ENCODE assay signal across 21 mouse cellular contexts in genomic region chr6:141322961-141323360, GRCm38 (mm10).
DNase-seq lines count a peak whose midpoint lies in the region; TF ChIP-seq lines count a peak whose summit lies in the region.
"Had no signal": no experiment of that assay in that cellular context is flagged by ENCODE, and none has a peak within 500 bp of the region (broad histone marks: within the 10 kb centered on the region; RNA-seq: fewer than 3 reads in every experiment).

No protein-coding gene starts in this region.

- TF ChIP-seq POLR2A in kidney, adult 2 months (IDR thresholded peaks at IDR 0.05; ENCODE audit: low read depth, low read length), result no peak
- no peak for TF ChIP-seq POLR2A in olfactory bulb, adult 2 months (IDR thresholded peaks at IDR 0.05; ENCODE audit: insufficient read depth, low read depth, low read length)

- intact Hi-C loops in heart, postnatal 25 days (cut with DNase I), result no loop called here

- peak; percentile 83 for DNase-seq in heart, adult 11 months
- DNase-seq in heart, postnatal 25 days (ENCODE audit: low spot score), result no peak
- peak; percentile 23 for DNase-seq in kidney, adult 2 months
- no peak for DNase-seq in kidney, adult 18-20 months
- DNase-seq in cerebellum, adult 11 months, result no peak
- DNase-seq: adrenal gland, adult 8-10 months; adrenal gland, postnatal 14 days; cerebellum, adult 18-20 months; cerebellum, adult 8-10 months; cerebellum, adult 9-11 months; cerebellum, postnatal 14 days; cerebellum, postnatal 36 days; embryo, embryonic 11 days; forebrain, postnatal 0 days had no signal

- no peak for TF ChIP-seq CTCF in kidney, adult 2 months (conservative IDR thresholded peaks at IDR 0.05; ENCODE audit: insufficient read depth, insufficient read length, low read depth, low read length)
- TF ChIP-seq CTCF in olfactory bulb, adult 2 months (IDR thresholded peaks at IDR 0.05; ENCODE audit: insufficient read depth, low read depth, low read length), result no peak

- H3K36me3 ChIP-seq in kidney, adult 2 months (ENCODE audit: control insufficient read depth, insufficient read depth, low read length), result no peaks in the 10 kb centered on the region
- H3K36me3 ChIP-seq: embryonic facial prominence, embryonic 13.5 days; embryonic facial prominence, embryonic 15.5 days; forebrain, embryonic 10.5 days; forebrain, embryonic 12.5 days; forebrain, embryonic 15.5 days had no signal

- 61% methylated on average over 4 of the region's 4 CpGs for WGBS in kidney, adult 2 months
- 28% methylated on average over 4 of the region's 4 CpGs for whole genome bisulfite sequencing in olfactory bulb, adult 2 months

- H3K4me1 ChIP-seq in kidney, adult 2 months (ENCODE audit: control insufficient read depth, insufficient read depth, low read length), result no peaks in the 10 kb centered on the region
- H3K4me1 ChIP-seq in olfactory bulb, adult 2 months (ENCODE audit: control insufficient read depth, insufficient read depth, low read length), result no peaks in the 10 kb centered on the region
- H3K4me1 ChIP-seq: embryonic facial prominence, embryonic 13.5 days; embryonic facial prominence, embryonic 15.5 days; forebrain, embryonic 10.5 days; forebrain, embryonic 12.5 days; forebrain, embryonic 15.5 days had no signal

- H3K4me3 ChIP-seq in kidney, adult 2 months (ENCODE audit: insufficient read depth, low read depth, low read length), result no peak overlapping the region
- H3K4me3 ChIP-seq in olfactory bulb, adult 2 months (ENCODE audit: insufficient read depth, low read depth, low read length), result no peak overlapping the region
- H3K4me3 ChIP-seq: embryonic facial prominence, embryonic 13.5 days; embryonic facial prominence, embryonic 15.5 days; erythroblast, embryonic 14.5 days; forebrain, embryonic 10.5 days; forebrain, embryonic 12.5 days; forebrain, embryonic 15.5 days had no signal

- H3K27me3 ChIP-seq in kidney, adult 2 months (replicated peaks; ENCODE audit: control insufficient read depth, insufficient read depth, low read length), result no peaks in the 10 kb centered on the region
- H3K27me3 ChIP-seq: embryonic facial prominence, embryonic 13.5 days; embryonic facial prominence, embryonic 15.5 days; forebrain, embryonic 12.5 days; forebrain, embryonic 15.5 days had no signal

- H3K27ac ChIP-seq in kidney, adult 2 months (ENCODE audit: insufficient read depth, low read depth, low read length), result no peak overlapping the region
- peak overlapping the region; percentile 41 for H3K27ac ChIP-seq in olfactory bulb, adult 2 months (ENCODE audit: insufficient read depth, low read depth, low read length)
- H3K27ac ChIP-seq: embryonic facial prominence, embryonic 13.5 days; embryonic facial prominence, embryonic 15.5 days; forebrain, embryonic 10.5 days; forebrain, embryonic 12.5 days; forebrain, embryonic 15.5 days had no signal

Comparison
In these comparisons a context has a peak if more than half of its experiments do, and no peak if none do; other contexts are left out.
1. DNase-seq: peak in heart, adult 11 months (single experiment) and kidney, adult 2 months (single experiment); none in heart, postnatal 25 days (single experiment), kidney, adult 18-20 months (single experiment) and cerebellum, adult 11 months (single experiment).